In the genomic region with DNA sequence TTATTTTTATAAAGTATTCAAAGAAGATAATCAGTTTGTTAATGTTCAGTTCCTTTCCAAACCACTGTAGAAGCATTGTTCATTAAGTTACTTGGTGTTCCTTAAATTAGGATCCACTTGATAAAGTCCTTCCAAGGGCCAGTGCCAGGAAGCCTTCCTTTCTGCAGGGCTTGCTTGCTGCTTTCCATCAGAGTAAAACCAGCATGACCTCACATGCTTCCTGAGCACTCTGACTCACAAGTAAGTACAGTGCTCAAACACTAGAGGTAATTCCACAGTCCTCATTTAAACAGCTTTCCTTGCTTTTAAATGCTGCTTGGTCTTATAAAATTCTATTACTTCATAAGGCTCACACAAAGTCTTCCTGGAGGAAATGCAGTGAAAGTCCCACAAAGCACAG, we compare ENCODE assay signal across 28 mouse cellular contexts. TPM values are rescaled to one million over a fixed set of nuclear protein-coding genes. Genes with fewer than 3 reads are reported as not detected.
A peak's percentile ranks its signal among the peaks of the same experiment; 100 is the strongest.
DNase-seq lines count a peak whose midpoint lies in the region.
"Had no signal": no experiment of that assay in that cellular context is flagged by ENCODE, and none has a peak within 500 bp of the region (broad histone marks: within the 10 kb centered on the region; RNA-seq: fewer than 3 reads in every experiment).

No protein-coding gene starts in this region.

- no peaks in the 10 kb centered on the region for H3K4me1 ChIP-seq in heart, embryonic 10.5 days
- H3K4me1 ChIP-seq: intestine, embryonic 15.5 days; limb, embryonic 10.5 days; neural tube, embryonic 12.5 days had no signal

- H3K9me3 ChIP-seq in heart, embryonic 10.5 days, result no peaks in the 10 kb centered on the region
- H3K9me3 ChIP-seq: forebrain, embryonic 13.5 days; G1E; hindbrain, embryonic 10.5 days; intestine, embryonic 15.5 days; limb, embryonic 10.5 days; midbrain, embryonic 15.5 days; neural tube, embryonic 12.5 days had no signal

- H3K27ac ChIP-seq in heart, embryonic 10.5 days, result no peak overlapping the region
- H3K27ac ChIP-seq: forebrain, embryonic 13.5 days; hindbrain, embryonic 10.5 days; intestine, embryonic 15.5 days; layer of hippocampus, adult 2 months; limb, embryonic 10.5 days; midbrain, embryonic 15.5 days; neural tube, embryonic 12.5 days had no signal

- H3K27me3 ChIP-seq in heart, embryonic 10.5 days (ENCODE audit: insufficient read depth, poor library complexity, severe bottlenecking), result no peaks in the 10 kb centered on the region
- H3K27me3 ChIP-seq: CH12.LX; forebrain, embryonic 13.5 days; intestine, embryonic 15.5 days; midbrain, embryonic 15.5 days; neural tube, embryonic 12.5 days had no signal

- no peak overlapping the region for H3K4me3 ChIP-seq in heart, embryonic 10.5 days
- H3K4me3 ChIP-seq: forebrain, embryonic 13.5 days; hindbrain, embryonic 10.5 days; intestine, embryonic 15.5 days; layer of hippocampus, adult 2 months; limb, embryonic 10.5 days; midbrain, embryonic 15.5 days; neural tube, embryonic 12.5 days had no signal

- peaks cover 97% of the 10 kb centered on the region for H3K36me3 ChIP-seq in heart, embryonic 10.5 days

- peak; percentile 44 to 73 for DNase-seq in heart, adult 18-20 months
- DNase-seq in heart, embryonic 10.5 days (ENCODE audit: low spot score), result no peak
- DNase-seq in lung, postnatal 36 days, result peak; percentile 24
- no peak for DNase-seq in lung, postnatal 14 days
- peak; percentile 34 for DNase-seq in NIH3T3 (ENCODE audit: low read depth)
- DNase-seq in cerebellum, postnatal 10 days, result no peak
- no peak for DNase-seq in layer of hippocampus, adult 11-12 months (ENCODE audit: low spot score)
- DNase-seq: adrenal gland, postnatal 14 days; B cell, adult 2 months; cerebellum, adult 8-10 months; gastrocnemius, postnatal 10 days; kidney, adult 8-10 months; kidney, postnatal 14 days; liver; lung, postnatal 10 days; right cerebral cortex, postnatal 25 days; spleen, adult 18-20 months; thymus, adult 18-20 months; thymus, postnatal 36 days had no signal

RNA-seq across cellular contexts. Expression of a gene that starts 6.7 kb away (rescaled TPM):
- total RNA-seq in heart, adult 18-20 months (2021), result 100 to 1,000 TPM; 119 to 122 TPM
- 243 and 263 TPM in 2 replicates for polyA plus RNA-seq in heart, embryonic 10.5 days (2016; fragmentation: Nextera tagmentation; extraction: Ambion mirVana)

Comparison
In these comparisons a context has a peak if more than half of its experiments do, and no peak if none do; other contexts are left out.
1. DNase-seq: peak in heart, adult 18-20 months (2 of 2), lung, postnatal 36 days (single experiment) and NIH3T3 (single experiment); none in heart, embryonic 10.5 days (single experiment), lung, postnatal 14 days (single experiment), cerebellum, postnatal 10 days (0 of 2) and layer of hippocampus, adult 11-12 months (single experiment).